Mouse (Mus musculus) cortical plate, adult 2 months (tissue): ENCODE data around the gene A4galt.

Experiments used
- CTCF ChIP-seq: fragments of 200-500 bp; IDR thresholded peaks from 2 replicates; pipeline ENCODE4 v1.5.1; 2011; ENCODE audit warnings: mild to moderate bottlenecking, control low read depth, low read length; ENCODE audit not compliant: insufficient read depth; ENCODE audit errors: extremely low read depth
- POLR2A ChIP-seq: fragments of 200-500 bp; IDR thresholded peaks from 2 replicates; pipeline ENCODE4 v1.6.1; 2011; ENCODE audit warnings: mild to moderate bottlenecking, low read length, control low read depth; ENCODE audit not compliant: insufficient read depth; ENCODE audit errors: extremely low read depth

DNA sequence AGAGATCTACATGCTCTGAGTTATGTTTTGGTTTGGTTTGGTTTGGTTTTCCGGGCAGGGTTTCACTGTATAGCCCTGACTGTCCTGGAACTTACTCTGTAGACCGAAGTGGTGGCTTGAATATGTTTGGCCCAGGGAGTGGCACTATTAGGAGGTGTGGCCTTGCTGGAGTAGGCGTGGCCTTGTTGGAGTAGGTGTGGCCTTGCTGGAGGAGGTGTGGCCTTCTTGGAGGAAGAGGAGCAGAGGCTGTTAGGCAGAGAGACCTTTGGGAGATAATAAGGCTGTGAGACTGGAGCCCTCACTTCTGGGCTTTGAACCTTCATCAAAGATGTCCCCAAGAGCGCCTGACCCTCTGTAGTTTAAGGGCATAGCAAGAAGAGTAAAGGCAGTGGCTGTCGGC, 27.0 kb upstream of the A4galt start:
- no peak for TF ChIP-seq CTCF
- TF ChIP-seq POLR2A = no peak
